Mouse (Mus musculus) mesoderm, embryonic 11.5 days (tissue): Measurements from ENCODE around the gene Mrps18b.

ENCODE experiments used
- DNase-seq: peaks from one replicate; pipeline ENCODE4 v3.0.0-alpha.2; 2012; ENCODE audit warnings: low read depth, low spot score

The Mrps18b gene

DNA sequence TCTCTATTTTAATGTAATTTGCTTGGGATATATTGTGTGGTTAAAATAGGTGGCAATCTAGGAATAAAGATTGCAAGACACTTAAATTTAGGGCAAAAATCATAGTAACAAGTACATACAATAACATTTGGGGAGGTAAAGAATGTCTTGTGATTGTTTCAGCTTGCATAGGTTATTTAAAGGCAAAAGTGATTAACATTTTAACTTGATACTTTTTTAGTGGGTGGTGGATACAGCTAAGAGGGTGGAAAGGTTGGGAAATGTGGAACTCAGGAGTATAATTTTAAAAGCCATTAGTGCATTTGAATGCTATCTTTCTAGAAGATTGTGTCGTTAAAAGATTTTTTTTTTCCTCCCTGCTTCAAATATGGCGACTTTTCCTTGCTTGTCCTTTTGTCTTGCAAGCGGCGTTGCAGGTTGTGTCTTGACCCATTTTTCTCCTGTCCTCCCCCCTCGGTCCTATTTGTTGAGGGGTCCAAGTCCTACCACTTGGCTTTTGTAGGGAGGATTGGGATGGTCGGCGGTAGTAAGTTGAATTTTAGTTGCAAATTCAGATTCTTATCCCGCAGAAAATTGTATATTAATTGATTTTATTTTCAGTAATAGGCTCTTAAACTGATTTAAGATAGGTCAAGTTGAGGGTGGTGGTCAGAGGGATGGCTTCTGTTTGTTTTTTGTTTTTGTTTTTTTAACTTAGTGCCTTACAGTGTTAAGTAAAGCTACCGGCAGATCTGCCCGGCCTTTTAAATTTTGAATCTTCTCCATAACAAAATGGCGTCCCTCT lies 2.3 kb upstream of the Mrps18b start:
- DNase-seq: peak; percentile 77

DNA sequence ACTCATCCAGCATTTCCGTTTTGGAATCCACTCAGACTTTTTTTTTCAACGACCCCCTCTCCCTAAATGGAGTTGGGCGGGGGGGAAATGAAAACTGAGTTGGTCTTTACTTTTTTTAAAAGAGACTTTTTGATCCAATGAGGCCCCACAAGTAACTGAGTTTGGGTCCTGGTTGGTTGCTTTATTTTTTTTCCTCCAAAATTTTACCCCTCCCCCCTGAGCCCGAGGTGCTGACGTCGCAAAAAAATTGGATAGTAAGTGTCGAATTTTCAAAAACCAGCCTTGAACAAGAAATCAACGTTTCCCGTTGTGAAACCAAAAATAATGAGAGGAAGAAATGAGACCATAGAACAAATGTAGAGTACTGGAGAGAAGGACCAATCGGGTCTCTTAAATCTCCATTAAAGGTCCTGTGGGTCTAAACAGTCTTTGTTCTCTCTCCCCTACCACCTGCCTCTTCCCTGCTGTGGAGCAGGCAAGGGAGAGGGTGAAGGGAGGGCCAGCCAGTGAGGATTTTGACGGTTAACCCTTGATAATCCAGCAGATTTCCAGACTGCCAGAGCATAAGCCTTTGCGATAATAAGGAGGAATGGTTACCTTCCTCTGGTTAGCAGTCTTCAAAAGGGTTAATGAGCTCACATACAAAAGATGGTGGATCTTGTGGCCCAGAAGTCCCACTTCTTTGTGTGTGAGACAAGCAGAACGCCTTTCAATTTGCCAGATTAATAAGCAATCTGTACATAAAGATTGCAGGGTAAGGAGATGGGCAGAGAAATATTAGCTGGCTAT lies 1.5 kb upstream of the Mrps18b start:
- peak; percentile 83 for DNase-seq

DNA sequence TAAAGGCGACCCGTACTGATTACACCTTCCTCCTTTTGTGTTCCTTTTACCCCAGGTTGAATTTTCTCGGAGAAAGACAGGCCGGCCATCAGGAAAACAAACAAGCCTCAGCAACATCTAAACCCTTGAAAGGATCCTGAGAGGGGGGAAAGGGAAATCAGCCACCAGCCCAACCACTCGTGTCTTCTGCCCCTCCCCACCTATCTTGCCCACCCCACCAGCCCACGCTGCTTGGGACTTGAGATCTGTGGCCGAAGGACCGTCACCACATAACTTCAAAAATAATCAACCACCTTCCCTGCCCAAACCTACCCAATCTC lies 914 bp upstream of the Mrps18b start:
- DNase-seq: no peak

DNA sequence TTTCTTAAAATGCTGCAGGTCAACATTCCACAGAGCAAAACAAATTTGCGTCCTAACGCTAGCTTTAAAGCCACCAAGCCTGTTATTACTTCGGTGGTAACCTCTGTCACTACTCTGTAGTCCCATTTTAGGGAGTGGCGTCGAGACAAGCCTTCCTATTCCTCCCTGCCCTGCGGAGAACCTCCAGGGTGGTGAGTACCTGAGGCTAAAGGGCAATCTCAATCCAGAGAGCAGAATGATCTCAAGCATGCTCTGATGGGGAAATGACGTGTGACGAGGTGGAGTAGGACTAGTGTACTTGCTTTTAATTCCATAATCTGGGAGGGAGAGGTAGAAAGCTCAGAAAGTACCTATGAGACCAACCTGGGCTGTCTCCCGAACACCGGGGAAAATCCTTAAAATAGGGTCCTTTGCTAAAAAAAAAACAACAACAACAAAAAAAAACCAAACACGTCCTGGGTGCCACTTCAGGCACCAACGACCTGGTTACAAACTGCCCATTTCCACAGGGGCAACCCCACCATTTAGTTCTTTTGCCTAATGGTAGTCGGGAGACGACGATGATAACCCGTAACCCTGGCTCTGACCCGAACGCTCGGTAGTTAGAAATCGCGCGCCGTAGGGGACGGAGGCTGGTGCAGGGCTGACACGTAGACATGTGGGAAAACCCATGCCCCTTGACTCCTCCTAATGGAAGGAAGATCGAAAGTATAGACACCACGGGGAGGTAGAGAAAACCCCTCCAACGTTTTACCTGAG lies 472 bp downstream of the Mrps18b start:
- DNase-seq: no peak

DNA sequence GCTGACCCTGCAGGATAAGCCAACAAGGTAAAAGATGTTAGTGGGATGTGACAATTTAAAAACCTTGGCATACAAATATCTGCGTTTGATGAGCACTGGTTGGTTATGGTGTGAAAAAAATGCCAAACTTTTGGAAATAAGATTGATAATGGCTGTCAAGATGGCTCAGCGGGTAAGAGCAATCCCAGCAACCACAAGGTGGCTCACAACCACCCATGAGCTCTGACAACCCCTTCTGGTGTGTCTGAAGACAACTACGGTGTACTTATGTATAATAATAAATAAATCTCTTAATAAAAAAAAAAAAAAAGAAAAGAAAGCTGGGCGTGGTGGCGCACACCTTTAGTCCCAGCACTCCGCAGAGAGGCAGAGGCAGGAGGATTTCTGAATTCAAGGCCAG lies 1.2 kb downstream of the Mrps18b start:
- no peak for DNase-seq

DNA sequence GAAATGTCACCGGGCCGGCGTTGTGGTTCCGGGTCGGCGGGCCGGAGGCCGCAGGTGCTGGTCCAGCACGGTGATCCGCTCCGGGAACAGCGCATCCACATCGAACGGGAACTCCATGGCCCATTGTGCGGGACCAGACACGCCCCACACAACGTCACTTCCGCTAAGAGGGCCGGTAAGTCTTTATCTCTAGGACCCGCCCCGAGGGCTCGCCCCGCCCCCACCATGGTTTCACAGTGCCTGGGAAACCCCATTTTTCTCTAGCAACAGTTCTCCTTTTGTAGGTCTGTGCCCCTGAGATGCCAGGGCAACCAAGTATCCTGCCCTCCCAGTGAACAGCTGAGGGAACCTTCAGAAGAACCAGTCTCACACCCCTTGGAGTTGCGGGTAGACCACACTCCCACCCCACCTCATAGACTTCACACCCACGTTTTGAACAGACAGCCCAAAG lies 6.2 kb downstream of the Mrps18b start, which contains the start of gene Atat1:
Gene Atat1 (minus strand): TSS at position 157 of the 451 bp plus-strand sequence.
- DNase-seq: peak; percentile 95

DNA sequence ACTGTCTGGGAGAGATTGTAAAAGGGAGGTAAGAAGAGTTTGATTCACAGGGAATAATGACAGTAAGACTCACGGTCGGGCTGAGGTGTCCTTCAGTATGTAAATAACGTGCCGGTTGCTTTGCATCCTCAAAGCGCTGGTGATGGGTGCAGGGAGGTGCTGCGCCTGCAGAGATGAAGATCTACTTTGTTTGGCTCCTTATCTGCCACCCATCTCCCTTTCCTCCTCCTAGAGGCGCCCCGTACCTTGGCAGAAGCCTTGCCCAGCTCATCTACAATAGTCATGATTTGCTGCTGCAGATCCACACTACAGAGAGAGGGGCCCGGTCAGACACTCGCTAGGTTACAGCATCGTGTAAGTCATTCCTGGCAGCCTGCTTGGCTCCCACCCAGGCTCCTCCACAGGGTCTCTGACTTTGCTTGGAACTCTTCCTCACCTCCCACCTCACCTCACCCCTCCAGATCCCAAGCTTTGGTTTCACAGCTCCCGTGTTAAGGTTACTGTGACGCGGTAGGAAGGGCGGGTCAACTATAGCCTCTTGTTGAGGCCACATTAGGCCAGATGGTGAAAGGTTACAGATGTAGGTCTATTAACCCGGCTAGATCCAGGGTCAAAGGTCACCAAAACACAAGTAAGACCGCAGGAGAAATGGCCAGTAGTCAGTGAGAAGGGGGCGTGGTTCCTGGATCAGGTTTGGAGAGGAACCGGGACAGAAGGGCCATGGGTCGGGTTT lies 6.8 kb downstream of the Mrps18b start:
- no peak for DNase-seq

DNA sequence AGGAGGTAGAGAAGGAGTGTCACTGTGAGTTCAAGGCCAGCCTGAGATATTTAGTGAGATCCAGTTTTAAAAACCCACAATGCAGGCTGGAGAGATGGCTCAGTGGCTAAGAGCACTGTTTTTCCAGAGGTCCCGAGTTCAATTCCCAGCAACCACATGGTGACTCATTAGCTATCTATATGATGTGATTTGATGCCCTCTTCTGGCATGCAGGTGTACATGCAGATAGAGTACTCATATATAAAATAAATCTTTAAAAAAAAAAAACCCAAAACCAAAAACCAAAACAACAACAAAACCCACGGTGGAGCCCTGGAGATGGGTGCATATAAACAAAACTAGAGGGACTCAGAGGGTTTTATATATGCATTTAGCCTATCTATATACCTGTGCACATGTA lies 8.6 kb downstream of the Mrps18b start:
- DNase-seq: no peak

DNA sequence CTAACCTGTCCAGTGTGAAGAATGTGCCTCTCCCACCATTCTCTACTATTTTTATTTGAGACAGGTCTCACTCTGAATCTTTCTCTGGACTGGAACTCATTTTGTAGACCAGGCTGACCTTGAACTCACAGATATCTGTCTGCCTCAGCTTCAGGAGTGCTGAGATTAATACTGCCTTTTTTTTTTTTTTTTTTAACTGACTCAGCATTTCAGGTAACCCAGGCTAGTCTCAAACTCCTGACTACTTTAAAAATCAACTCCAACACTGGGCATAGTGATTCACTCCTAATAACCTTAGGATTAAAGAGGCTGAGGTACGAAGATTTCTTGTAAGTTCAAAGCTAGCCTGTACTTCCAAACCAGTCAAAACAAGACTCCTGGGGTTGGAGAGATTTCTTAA lies 10.6 kb downstream of the Mrps18b start:
- DNase-seq: no peak

DNA sequence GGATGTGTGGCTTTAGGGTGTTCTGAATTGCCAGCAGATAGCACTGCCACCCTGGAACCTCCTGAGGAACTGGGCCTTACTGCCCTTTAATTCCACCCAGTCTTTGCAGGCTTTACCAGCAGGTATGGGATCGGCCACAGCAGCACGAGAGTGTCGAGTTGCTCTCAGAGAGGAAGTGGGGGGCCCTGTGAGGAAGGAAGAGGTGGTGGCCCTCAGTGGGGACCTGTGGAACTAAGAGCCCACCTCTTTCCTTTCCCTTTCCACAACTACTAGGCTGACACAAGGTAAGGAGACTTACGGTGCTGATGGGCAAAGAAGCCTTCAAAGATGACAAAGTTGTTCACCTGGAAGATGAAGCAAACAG lies 12.2 kb downstream of the Mrps18b start:
- no peak for DNase-seq

DNA sequence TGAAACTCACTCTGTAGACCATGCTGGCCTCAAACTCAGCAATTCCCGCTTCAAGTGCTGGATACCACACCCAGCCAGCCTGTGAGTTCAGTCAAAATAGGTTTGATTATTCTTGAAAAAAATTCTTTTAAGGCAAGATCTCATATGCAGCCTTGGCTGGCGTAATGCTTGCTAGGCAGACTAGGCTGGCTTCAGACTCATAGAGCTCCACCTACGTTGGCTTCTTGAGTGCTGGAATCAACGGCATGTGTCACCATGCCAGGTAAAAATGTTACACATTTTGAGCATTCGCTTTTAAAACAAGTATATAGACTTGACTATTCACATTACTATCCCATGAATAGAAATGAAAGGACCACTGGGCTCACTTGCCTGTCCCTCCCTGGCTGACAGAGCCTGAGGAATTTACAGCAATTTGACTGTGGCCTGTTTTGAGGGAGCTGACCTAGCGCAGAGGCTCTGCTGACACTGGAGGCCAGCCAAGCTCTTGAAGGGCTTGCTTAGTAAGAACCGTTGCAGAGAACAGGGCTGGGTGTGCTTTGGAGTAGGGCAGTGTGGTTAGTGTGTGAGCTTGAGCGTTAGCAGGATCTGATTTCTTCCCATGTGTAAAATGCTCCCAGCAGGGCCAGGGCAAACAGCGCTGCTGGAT lies 12.7 kb downstream of the Mrps18b start:
- no peak for DNase-seq

DNA sequence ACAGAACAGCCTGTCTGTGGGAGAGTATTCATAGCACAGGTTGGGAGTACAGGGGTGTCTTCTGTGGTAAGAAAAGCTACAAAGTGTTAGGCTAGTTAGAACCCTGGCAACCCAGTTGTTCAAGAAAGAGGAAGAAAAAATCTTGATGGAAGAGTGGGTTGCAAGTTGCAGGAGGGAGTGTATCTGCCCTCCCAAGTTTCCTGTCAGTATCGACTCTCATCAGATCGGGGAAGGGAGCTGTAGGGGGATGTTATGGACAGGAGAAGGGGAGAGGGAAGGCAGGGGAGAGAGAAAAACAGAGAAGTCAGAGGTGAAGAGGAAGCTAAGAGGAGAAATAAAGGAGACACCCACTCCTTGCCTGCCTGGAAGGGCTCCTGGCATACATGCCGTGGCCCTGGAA lies 15.6 kb downstream of the Mrps18b start:
- DNase-seq: no peak

DNA sequence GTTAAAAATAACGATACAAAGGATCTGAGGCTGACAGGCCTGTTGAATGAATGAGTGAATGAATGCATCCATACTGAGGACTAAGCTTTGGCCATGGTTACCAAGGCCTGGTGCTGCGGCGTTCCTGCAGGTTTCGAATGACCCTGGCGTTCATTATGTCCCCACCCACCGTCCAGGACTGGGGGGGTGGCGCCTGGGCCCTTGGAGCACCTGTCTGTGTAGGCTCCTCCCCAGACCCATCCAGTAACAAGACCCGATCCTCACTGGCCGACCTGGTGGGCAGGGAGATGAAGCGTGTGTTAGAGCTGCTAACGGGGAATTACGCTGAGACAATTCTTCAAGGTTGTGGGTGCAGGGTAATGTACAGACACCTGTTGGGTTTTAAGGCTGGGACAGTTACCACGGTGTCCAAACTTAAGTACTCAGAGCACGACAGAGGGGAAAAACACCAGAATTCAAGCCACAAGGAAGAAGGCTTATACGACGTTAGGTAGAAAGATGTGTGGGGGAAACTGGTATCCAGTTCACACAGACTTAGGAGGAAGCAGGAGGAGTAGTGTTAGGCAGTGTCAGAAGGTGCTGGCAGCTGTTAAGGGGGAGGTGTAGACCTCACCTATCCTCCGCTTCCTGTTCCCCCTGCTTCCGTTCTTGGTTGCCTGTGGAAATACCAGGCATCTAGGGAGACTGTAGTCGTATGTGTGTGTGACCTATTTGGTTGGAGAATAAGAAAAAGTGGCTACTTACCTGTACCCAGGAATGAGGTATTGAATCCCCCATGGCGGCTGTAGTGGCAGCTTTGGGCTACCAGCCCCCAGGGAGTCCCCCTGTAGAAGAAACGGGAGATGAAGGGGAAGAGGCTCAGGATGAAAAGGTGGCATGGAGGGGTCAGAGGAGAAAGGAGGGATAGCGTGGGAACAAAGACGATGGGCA lies 18.3 kb downstream of the Mrps18b start:
- no peak for DNase-seq

DNA sequence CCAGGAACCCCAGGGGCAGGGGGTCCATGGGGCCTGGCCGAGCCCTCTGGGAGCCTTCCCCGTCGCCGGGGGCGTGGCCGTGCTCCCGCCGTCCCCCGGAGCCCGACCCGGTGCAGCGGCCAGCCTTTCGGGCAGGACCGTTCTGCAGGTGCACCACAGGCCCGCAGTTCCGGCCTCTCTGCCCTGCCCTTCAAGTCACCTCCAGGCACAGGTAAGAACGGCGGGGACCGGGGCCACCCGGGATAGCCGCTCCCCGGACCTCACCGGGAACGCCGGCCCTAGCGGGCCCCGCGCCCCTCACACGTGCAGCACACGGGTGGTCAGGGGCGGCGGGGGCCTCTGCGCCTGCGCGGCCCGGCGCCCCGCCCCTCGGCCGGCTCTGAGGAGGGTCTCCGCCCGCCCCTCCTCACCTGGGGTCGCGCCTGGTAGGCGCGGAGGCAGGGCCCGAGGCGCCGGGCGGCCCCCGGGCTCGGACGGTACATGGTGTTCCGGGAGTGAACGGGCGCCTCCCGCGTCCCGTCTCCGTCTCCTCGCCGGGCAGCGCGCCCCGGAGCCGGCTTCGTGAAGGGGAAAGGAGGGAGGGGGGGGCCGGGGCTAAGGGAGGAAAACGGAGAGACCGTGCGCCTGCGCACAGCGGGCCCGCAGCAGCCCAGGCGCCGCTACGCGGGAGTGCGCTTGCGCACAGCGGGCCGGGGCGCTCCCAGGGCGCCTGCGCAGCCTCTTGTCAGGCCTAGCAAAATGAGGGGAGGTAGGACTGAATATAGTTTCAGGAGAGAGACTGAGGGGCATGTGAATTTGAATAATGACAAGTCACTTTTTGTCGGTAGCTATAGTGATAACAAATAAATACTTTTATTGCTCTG lies 19.2 kb downstream of the Mrps18b start, which contains the start of gene 2310061I04Rik:
Gene 2310061I04Rik (minus strand): TSS at position 651 of the 863 bp plus-strand sequence.
- peak; percentile 95 for DNase-seq

DNA sequence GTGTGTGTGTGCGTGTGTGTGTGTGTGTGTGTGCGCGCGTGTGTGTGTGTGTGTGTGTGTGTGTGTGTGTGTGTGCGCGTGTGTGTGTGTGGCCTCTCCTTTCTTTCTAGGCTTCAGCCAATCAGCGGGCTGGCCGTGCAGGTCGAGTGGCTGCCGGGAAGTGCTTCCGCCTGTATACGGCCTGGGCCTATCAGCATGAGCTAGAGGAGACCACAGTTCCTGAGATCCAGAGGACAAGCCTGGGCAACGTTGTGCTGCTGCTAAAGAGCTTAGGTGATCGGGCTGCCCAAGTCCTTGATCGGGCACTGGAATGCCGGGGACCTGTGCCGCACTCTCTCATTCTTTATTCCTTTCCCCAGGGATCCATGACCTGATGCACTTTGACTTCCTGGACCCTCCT lies 28.5 kb downstream of the Mrps18b start:
- DNase-seq: no peak

DNA sequence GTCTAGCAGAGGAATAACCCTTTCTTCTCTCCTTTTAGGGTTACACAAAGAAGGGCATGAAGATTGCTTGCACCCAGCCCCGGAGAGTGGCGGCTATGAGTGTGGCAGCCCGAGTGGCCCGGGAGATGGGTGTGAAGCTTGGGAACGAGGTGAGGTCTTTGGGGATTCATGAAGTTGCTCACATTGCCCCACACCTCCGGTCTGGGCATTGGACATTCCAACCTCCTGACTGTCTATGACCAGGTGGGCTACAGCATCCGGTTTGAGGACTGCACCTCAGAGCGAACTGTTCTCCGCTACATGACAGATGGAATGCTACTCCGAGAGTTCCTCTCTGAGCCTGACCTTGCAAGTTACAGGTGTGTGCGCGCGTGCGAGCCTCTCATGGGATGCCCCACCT lies 32.4 kb downstream of the Mrps18b start:
- DNase-seq: no peak

DNA sequence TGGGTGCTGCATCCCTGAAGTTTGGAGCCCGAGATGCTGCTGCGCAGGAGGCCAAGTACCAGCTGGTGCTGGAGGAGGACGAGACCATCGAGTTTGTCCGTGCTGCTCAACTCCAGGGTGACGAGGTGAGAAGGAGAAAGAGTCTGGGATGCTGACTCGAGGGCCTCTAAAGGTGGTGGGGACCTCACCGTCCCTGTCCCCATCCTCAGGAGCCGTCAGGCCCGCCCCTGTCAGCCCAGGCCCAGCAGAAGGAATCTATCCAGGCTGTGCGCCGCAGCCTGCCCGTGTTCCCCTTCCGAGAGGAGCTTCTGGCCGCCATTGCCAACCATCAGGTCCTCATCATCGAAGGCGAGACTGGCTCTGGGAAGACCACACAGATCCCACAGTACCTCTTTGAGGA lies 33.3 kb downstream of the Mrps18b start:
- DNase-seq: no peak

DNA sequence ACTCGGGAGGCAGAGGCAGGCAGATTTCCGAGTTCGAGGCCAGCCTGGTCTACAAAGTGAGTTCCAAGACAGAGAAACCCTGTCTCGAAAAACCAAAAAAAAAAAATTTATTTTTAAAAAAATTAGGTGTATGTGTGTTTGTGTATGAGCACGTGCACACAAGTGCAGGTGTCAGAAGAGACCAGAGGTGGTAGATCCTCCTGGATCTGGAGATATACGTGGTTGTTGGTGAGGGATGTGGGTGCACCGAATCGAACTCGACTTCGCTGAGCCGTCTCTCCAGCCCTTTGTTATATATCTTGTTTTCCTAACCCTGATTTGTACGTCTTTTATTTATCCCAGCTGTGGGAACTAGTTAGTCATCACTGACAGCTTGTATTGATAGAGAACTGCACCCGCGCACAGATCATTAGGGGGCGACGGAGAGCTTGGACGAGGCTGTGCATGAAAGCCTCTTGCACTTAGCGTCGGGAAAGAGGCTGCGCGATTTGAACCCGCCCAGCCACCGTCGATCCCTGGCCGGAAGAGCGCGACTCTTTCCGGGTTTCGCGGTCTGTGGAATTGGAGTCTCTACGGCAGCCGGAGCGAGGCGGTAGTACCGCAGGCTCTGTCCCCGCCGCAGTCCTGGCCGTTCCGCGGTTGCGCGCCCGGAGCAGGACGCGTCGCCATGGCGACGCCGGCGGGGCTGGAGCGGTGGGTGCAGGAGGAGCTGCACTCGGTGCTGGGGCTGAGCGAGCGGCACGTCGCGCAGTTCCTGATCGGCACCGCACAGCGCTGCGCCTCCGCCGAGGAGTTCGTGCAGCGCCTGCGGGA lies 36.7 kb downstream of the Mrps18b start, which contains the start of gene Dhx16:
Gene Dhx16 (plus strand): TSS at position 575 of the 813 bp plus-strand sequence.
- peak; percentile 96 for DNase-seq
